Comparison of ENCODE assay signal across 11 mouse cellular contexts in the genomic region with DNA sequence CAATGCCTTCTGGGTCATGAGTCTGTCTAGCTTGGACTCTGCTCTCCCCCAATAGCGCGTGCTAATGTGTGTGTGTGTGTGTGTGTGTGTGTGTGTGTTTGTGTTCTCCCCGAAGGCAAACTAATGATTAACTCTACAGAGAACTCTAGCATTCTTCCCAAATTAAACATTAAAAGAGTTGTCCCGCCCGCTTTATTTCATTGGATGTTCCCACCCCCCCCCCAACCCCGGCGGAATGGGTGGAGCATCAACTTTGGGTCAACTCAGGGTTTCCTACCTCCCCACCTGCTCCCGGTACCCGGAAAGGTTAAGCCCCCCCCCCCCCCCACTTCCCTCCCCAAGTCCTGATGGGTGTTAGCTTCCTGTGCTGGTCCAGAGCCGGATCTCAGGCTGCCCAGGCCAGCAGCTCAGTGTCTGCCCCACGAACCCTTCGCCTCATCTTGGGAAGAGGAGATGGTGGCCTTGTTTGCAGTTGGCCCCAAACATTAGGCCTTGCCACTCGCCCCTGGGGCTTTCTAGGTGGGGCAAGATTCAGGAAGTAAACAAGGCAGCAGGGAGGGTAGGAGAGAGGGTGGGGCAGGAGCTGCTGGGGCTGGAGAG. TPM values are rescaled to one million over a fixed set of nuclear protein-coding genes. Genes with fewer than 3 reads are reported as not detected.
A peak's percentile ranks its signal among the peaks of the same experiment; 100 is the strongest.
DNase-seq lines count a peak whose midpoint lies in the region; ATAC-seq and TF ChIP-seq lines count a peak whose summit lies in the region.
"Had no signal": no experiment of that assay in that cellular context is flagged by ENCODE, and none has a peak within 500 bp of the region (broad histone marks: within the 10 kb centered on the region; RNA-seq: fewer than 3 reads in every experiment).

No protein-coding gene starts in this region.

- WGBS in heart, embryonic 10.5 days: 43% methylated on average over 13 of the region's 13 CpGs
- WGBS in lung, postnatal 0 days: 22% methylated on average over 10 of the region's 13 CpGs

- no peak overlapping the region; the same call in 1 of the 2 replicates for H3K4me3 ChIP-seq in heart, embryonic 10.5 days
- peak overlapping the region; percentile 46 for H3K4me3 ChIP-seq in lung, postnatal 0 days (ENCODE audit: low read depth, low read length)
- H3K4me3 ChIP-seq: midbrain, embryonic 15.5 days had no signal

- no peaks in the 10 kb centered on the region for H3K9me3 ChIP-seq in heart, embryonic 10.5 days
- no peaks in the 10 kb centered on the region for H3K9me3 ChIP-seq in lung, postnatal 0 days (ENCODE audit: low read length)
- H3K9me3 ChIP-seq: midbrain, embryonic 15.5 days had no signal

- 0 out of 2 replicates have a peak overlapping the region, but pooled peaks have one; percentile 60 for H3K27ac ChIP-seq in heart, embryonic 10.5 days
- H3K27ac ChIP-seq in lung, postnatal 0 days (ENCODE audit: low read length): peak overlapping the region; percentile 85
- H3K27ac ChIP-seq: midbrain, embryonic 15.5 days had no signal

- H3K36me3 ChIP-seq in heart, embryonic 10.5 days: no peaks in the 10 kb centered on the region; the same call in 1 of the 2 replicates
- no peaks in the 10 kb centered on the region for H3K36me3 ChIP-seq in lung, postnatal 0 days (ENCODE audit: insufficient read depth, low read length)
- H3K36me3 ChIP-seq: midbrain, embryonic 15.5 days had no signal

- peaks cover 36% of the 10 kb centered on the region for H3K4me1 ChIP-seq in heart, embryonic 10.5 days
- no peaks in the 10 kb centered on the region for H3K4me1 ChIP-seq in lung, postnatal 0 days (ENCODE audit: insufficient read depth, low read depth, low read length)

- no peak overlapping the region for H3K9ac ChIP-seq in lung, postnatal 0 days (replicated peaks; ENCODE audit: low read depth)
- H3K9ac ChIP-seq: midbrain, embryonic 15.5 days had no signal

- peak overlapping the region; percentile 52 for H3K4me2 ChIP-seq in lung, postnatal 0 days (replicated peaks; ENCODE audit: low read depth, low read length)
- H3K4me2 ChIP-seq: midbrain, embryonic 15.5 days had no signal

- 0 out of 2 replicates have a peak, but pooled peaks have one; percentile 16 for TF ChIP-seq EP300 in lung, postnatal 0 days (IDR thresholded peaks at IDR 0.05)

- peak; percentile 53 for ATAC-seq in lung, postnatal 0 days
- no peak for ATAC-seq in activated CD4-positive, CD25-positive, alpha-beta regulatory T cell, adult 4 months
- ATAC-seq: midbrain, embryonic 15.5 days had no signal

- no peak for TF ChIP-seq CTCF in lung, postnatal 0 days (IDR thresholded peaks at IDR 0.05)

- peaks cover 57% of the 10 kb centered on the region for H3K27me3 ChIP-seq in heart, embryonic 10.5 days (ENCODE audit: insufficient read depth, poor library complexity, severe bottlenecking)
- H3K27me3 ChIP-seq in lung, postnatal 0 days (replicated peaks; ENCODE audit: insufficient read depth, low read length): no peaks in the 10 kb centered on the region

- no peak for DNase-seq in heart, embryonic 10.5 days (ENCODE audit: low spot score)
- no peak for DNase-seq in heart, adult 18-20 months
- DNase-seq in R1 (ENCODE audit: low read depth, low spot score): peak; percentile 54
- peak; percentile 74 for DNase-seq in kidney, postnatal 10 days
- DNase-seq in lung, postnatal 0 days (ENCODE audit: low spot score): peak; percentile 78
- DNase-seq in embryo, embryonic 9.5 days (ENCODE audit: extremely low spot score): no peak
- DNase-seq in spleen, adult 12 weeks (ENCODE audit: low spot score): no peak
- DNase-seq: retina, postnatal 1 day had no signal

RNA-seq across cellular contexts. Expression of a gene that starts 2.1 kb away (rescaled TPM):
- 2.5 and 15.3 TPM in 2 replicates for polyA plus RNA-seq in heart, embryonic 10.5 days (2016; fragmentation: Nextera tagmentation; extraction: Ambion mirVana)
- total RNA-seq in heart, adult 18-20 months (2021): under 1 TPM; 0.21 to 0.30 TPM
- polyA plus RNA-seq in lung, postnatal 0 days (2015; fragmentation: Nextera tagmentation; extraction: Ambion mirVana): 30.7 and 33.1 TPM in 2 replicates
- 1 to 10 TPM; 2.3 to 3.4 TPM for polyA plus RNA-seq in activated CD4-positive, CD25-positive, alpha-beta regulatory T cell, adult 4 months (2017; shearing (Covaris generic))
- total RNA-seq: hematopoietic stem cell, adult 5-6 weeks had no signal

RNA-seq across cellular contexts. Expression of a gene that starts 9.5 kb away (rescaled TPM):
- polyA plus RNA-seq in heart, embryonic 10.5 days (2016; fragmentation: Nextera tagmentation; extraction: Ambion mirVana): 98.9 and 103 TPM in 2 replicates
- 10 to 100 TPM; 63.9 to 65.9 TPM for total RNA-seq in heart, adult 18-20 months (2021)
- 86.1 and 96.0 TPM in 2 replicates for polyA plus RNA-seq in lung, postnatal 0 days (2015; fragmentation: Nextera tagmentation; extraction: Ambion mirVana)
- 100 to 1,000 TPM; 161 to 193 TPM for polyA plus RNA-seq in activated CD4-positive, CD25-positive, alpha-beta regulatory T cell, adult 4 months (2017; shearing (Covaris generic))

RNA-seq across cellular contexts. Expression of a gene that starts 36.0 kb away (rescaled TPM):
- 47.4 and 70.6 TPM in 2 replicates for polyA plus RNA-seq in heart, embryonic 10.5 days (2016; fragmentation: Nextera tagmentation; extraction: Ambion mirVana)
- 1 to 10 TPM; 5.6 to 5.9 TPM for total RNA-seq in heart, adult 18-20 months (2021)
- 21.2 and 23.6 TPM in 2 replicates for polyA plus RNA-seq in lung, postnatal 0 days (2015; fragmentation: Nextera tagmentation; extraction: Ambion mirVana)
- polyA plus RNA-seq in activated CD4-positive, CD25-positive, alpha-beta regulatory T cell, adult 4 months (2017; shearing (Covaris generic)): under 1 TPM in 1 of 2 experiments, not detected in 1; 0.07 TPM
- total RNA-seq: hematopoietic stem cell, adult 5-6 weeks had no signal

RNA-seq across cellular contexts. Expression of a gene that starts 48.0 kb away (rescaled TPM):
- polyA plus RNA-seq in heart, embryonic 10.5 days (2016; fragmentation: Nextera tagmentation; extraction: Ambion mirVana): 15.3 and 21.3 TPM in 2 replicates
- total RNA-seq in heart, adult 18-20 months (2021): 1 to 10 TPM; 8.1 to 9.1 TPM
- 8.0 and 8.6 TPM in 2 replicates for polyA plus RNA-seq in lung, postnatal 0 days (2015; fragmentation: Nextera tagmentation; extraction: Ambion mirVana)
- polyA plus RNA-seq in activated CD4-positive, CD25-positive, alpha-beta regulatory T cell, adult 4 months (2017; shearing (Covaris generic)): 1 to 10 TPM; 3.3 to 4.0 TPM

Comparison
In these comparisons a context has a peak if more than half of its experiments do, and no peak if none do; other contexts are left out.
1. DNase-seq: peak in R1 (single experiment), kidney, postnatal 10 days (single experiment) and lung, postnatal 0 days (single experiment); none in heart, embryonic 10.5 days (single experiment), heart, adult 18-20 months (0 of 2), embryo, embryonic 9.5 days (single experiment) and spleen, adult 12 weeks (single experiment).
2. RNA of a gene that starts 36.0 kb away (polyA plus RNA-seq): 47.4 to 70.6 TPM in heart, embryonic 10.5 days and 21.2 to 23.6 TPM in lung, postnatal 0 days; 0.07 TPM in activated CD4-positive, CD25-positive, alpha-beta regulatory T cell, adult 4 months; every median in the first group is over 10 times any median in the second.